Mouse (Mus musculus) kidney, embryonic 16.5 days (tissue): ENCODE measurements at regions not wholly inside any gene's neighbourhood (a gene's known extent, or its start where the extent isn't known, plus 50 kb on each side); places are given as distances from the start of the nearest gene placed in this dataset.

Experiments
- ATAC-seq: fragments of 200-750 bp; cut with Nextera tagmentation; 2 replicates; pipeline ENCODE4 v1.8.0; 2017; ENCODE audit warnings: moderate TSS enrichment; ENCODE audit not compliant: low FRiP score, low TSS enrichment
- H3K27ac ChIP-seq: fragments of 300-500 bp; sonication (generic); 2 replicates; pipeline ENCODE4 v1.5.1; 2014; ENCODE audit warnings: low read length
- H3K27me3 ChIP-seq: fragments of 300-500 bp; sonication (generic); 2 replicates; pipeline ENCODE4 v1.6.1; 2014; ENCODE audit warnings: low read length, control low read depth, mixed read lengths; ENCODE audit not compliant: insufficient read depth
- H3K36me3 ChIP-seq: fragments of 300-500 bp; sonication (generic); 2 replicates; pipeline ENCODE4 v1.6.1; 2014; ENCODE audit warnings: low read length, control low read depth, mixed read lengths; ENCODE audit not compliant: insufficient read depth
- H3K4me1 ChIP-seq: fragments of 300-500 bp; sonication (generic); 2 replicates; pipeline ENCODE4 v1.6.1; 2014; ENCODE audit warnings: low read length, control low read depth, mixed read lengths; ENCODE audit not compliant: insufficient read depth
- H3K4me2 ChIP-seq: fragments of 300-500 bp; sonication (generic); replicated peaks from 2 replicates; pipeline ENCODE4 v1.6.1; 2014; ENCODE audit warnings: low read depth, low read length
- H3K4me3 ChIP-seq: fragments of 300-500 bp; sonication (generic); 2 replicates; pipeline ENCODE4 v1.5.1; 2014; ENCODE audit warnings: mild to moderate bottlenecking, low read length
- H3K9ac ChIP-seq: fragments of 300-500 bp; sonication (generic); replicated peaks from 2 replicates; pipeline ENCODE4 v1.6.1; 2014; ENCODE audit warnings: low read length
- H3K9me3 ChIP-seq: fragments of 300-500 bp; sonication (generic); 2 replicates; pipeline ENCODE4 v1.6.1; 2016; ENCODE audit warnings: low read length, control low read depth
- WGBS: fragments of 180-500 bp; shearing (Covaris S2); extraction: QIAGEN DNeasy Blood & Tissue Kit; methylation state at CpG from one replicate; pipeline ENCODE4 v1.1.7; 2014; 5-methylcytosine and 5-hydroxymethylcytosine counted together

GRCm38 (mm10) chr16:62623938-62624337, 162.7 kb downstream of the Nsun3 start:
- Histone ChIP-seq H3K4me3 (no peak overlapping the region), H3K4me1 (no peaks in the 10 kb centered on the region), H3K27me3 (no peaks in the 10 kb centered on the region), H3K4me2 (no peak overlapping the region), H3K27ac (no peak overlapping the region), H3K36me3 (no peaks in the 10 kb centered on the region), H3K9ac (no peak overlapping the region), H3K9me3 (no peaks in the 10 kb centered on the region)
- 72% methylated on average over 6 of the region's 6 CpGs for WGBS
- ATAC-seq, result no peak

- Histone ChIP-seq H3K9me3 (no peaks in the 10 kb centered on the region), H3K27me3 (no peaks in the 10 kb centered on the region), H3K4me1 (no peaks in the 10 kb centered on the region), H3K9ac (no peak overlapping the region), H3K27ac (no peak overlapping the region), H3K36me3 (no peaks in the 10 kb centered on the region), H3K4me2 (no peak overlapping the region), H3K4me3 (no peak overlapping the region)
- ATAC-seq, result no peak
- WGBS, result 90% methylated on average over 5 of the region's 5 CpGs
Observed at GRCm38 (mm10) chr16:62610873-62611272, 175.7 kb downstream of the Nsun3 start.

GRCm38 (mm10) chr16:62608617-62609016, 178.0 kb downstream of the Nsun3 start:
- H3K4me1 ChIP-seq, result no peaks in the 10 kb centered on the region
- ATAC-seq, result no peak
- WGBS, result 76% methylated on average over 3 of the region's 3 CpGs

GRCm38 (mm10) chr16:62605920-62606319, 180.7 kb downstream of the Nsun3 start:
- Histone ChIP-seq H3K4me2 (no peak overlapping the region), H3K9me3 (no peaks in the 10 kb centered on the region), H3K9ac (no peak overlapping the region), H3K4me1 (no peaks in the 10 kb centered on the region), H3K27ac (no peak overlapping the region), H3K27me3 (no peaks in the 10 kb centered on the region), H3K36me3 (no peaks in the 10 kb centered on the region), H3K4me3 (no peak overlapping the region)
- WGBS, result 92% methylated on average over 1 of the region's 1 CpGs
- ATAC-seq, result no peak

More at GRCm38 (mm10) chr16:62608617-62609016, 178.0 kb downstream of the Nsun3 start:
- H3K27me3 ChIP-seq, result no peaks in the 10 kb centered on the region
- no peak overlapping the region for H3K9ac ChIP-seq
- no peaks in the 10 kb centered on the region for H3K9me3 ChIP-seq
- H3K27ac ChIP-seq, result no peak overlapping the region
- H3K36me3 ChIP-seq, result no peaks in the 10 kb centered on the region
- no peak overlapping the region for H3K4me3 ChIP-seq
- no peak overlapping the region for H3K4me2 ChIP-seq

GRCm38 (mm10) chr16:62562051-62562450, 224.6 kb downstream of the Nsun3 start:
- no peaks in the 10 kb centered on the region for H3K4me1 ChIP-seq
- ATAC-seq, result no peak

GRCm38 (mm10) chr16:62543156-62543555, 243.5 kb downstream of the Nsun3 start:
- 77% methylated on average over 2 of the region's 2 CpGs for WGBS
- H3K4me1 ChIP-seq, result no peaks in the 10 kb centered on the region
- H3K4me3 ChIP-seq, result no peak overlapping the region
- H3K9ac ChIP-seq, result no peak overlapping the region
- no peaks in the 10 kb centered on the region for H3K27me3 ChIP-seq
- H3K27ac ChIP-seq, result no peak overlapping the region
- no peak for ATAC-seq
- H3K4me2 ChIP-seq, result no peak overlapping the region
- no peaks in the 10 kb centered on the region for H3K36me3 ChIP-seq
- no peaks in the 10 kb centered on the region for H3K9me3 ChIP-seq

More at GRCm38 (mm10) chr16:62562051-62562450, 224.6 kb downstream of the Nsun3 start:
- Histone ChIP-seq H3K9me3 (no peaks in the 10 kb centered on the region), H3K27ac (no peak overlapping the region), H3K27me3 (no peaks in the 10 kb centered on the region), H3K4me2 (no peak overlapping the region), H3K4me3 (no peak overlapping the region), H3K9ac (no peak overlapping the region), H3K36me3 (no peaks in the 10 kb centered on the region)
- 29% methylated on average over 4 of the region's 4 CpGs for WGBS

- Histone ChIP-seq H3K9me3 (no peaks in the 10 kb centered on the region), H3K36me3 (no peaks in the 10 kb centered on the region), H3K27me3 (no peaks in the 10 kb centered on the region), H3K4me2 (no peak overlapping the region), H3K4me1 (no peaks in the 10 kb centered on the region), H3K4me3 (no peak overlapping the region), H3K27ac (no peak overlapping the region), H3K9ac (no peak overlapping the region)
- no peak for ATAC-seq
- 66% methylated on average over 7 of the region's 7 CpGs for WGBS
Observed at GRCm38 (mm10) chr16:62537730-62538479, 248.7 kb downstream of the Nsun3 start.

- no peak for ATAC-seq
- Histone ChIP-seq H3K4me1 (no peaks in the 10 kb centered on the region), H3K27ac (no peak overlapping the region), H3K4me3 (no peak overlapping the region), H3K27me3 (no peaks in the 10 kb centered on the region), H3K9ac (no peak overlapping the region), H3K9me3 (no peaks in the 10 kb centered on the region), H3K4me2 (no peak overlapping the region), H3K36me3 (no peaks in the 10 kb centered on the region)
- WGBS, result 89% methylated on average over 1 of the region's 1 CpGs
Observed at GRCm38 (mm10) chr16:62509321-62509720, 277.3 kb downstream of the Nsun3 start.

GRCm38 (mm10) chr16:62506725-62507482, 279.7 kb downstream of the Nsun3 start:
- H3K4me3 ChIP-seq, result no peak overlapping the region
- H3K36me3 ChIP-seq, result no peaks in the 10 kb centered on the region
- no peaks in the 10 kb centered on the region for H3K4me1 ChIP-seq
- no peak overlapping the region for H3K4me2 ChIP-seq
- no peak overlapping the region for H3K27ac ChIP-seq
- H3K9ac ChIP-seq, result no peak overlapping the region
- H3K9me3 ChIP-seq, result no peaks in the 10 kb centered on the region
- WGBS, result 61% methylated on average over 2 of the region's 2 CpGs
- no peak for ATAC-seq
- H3K27me3 ChIP-seq, result no peaks in the 10 kb centered on the region

- ATAC-seq, result no peak
- no peak overlapping the region for H3K4me3 ChIP-seq
- no peaks in the 10 kb centered on the region for H3K27me3 ChIP-seq
- H3K4me1 ChIP-seq, result no peaks in the 10 kb centered on the region
- H3K9me3 ChIP-seq, result no peaks in the 10 kb centered on the region
- H3K4me2 ChIP-seq, result no peak overlapping the region
- no peaks in the 10 kb centered on the region for H3K36me3 ChIP-seq
- H3K27ac ChIP-seq, result no peak overlapping the region
- WGBS, result 55% methylated on average over 6 of the region's 6 CpGs
- no peak overlapping the region for H3K9ac ChIP-seq
Observed at GRCm38 (mm10) chr16:62500870-62501269, 285.7 kb downstream of the Nsun3 start.
